Mouse (Mus musculus) frontal cortex, postnatal 36 days (tissue): ENCODE results near the gene Tm6sf2.
"Not testable (repeated sequence)": the region's sequence is repeated elsewhere in the genome, so short reads cannot be mapped to it uniquely, and the experiment has no call there.

Experiments used
- DNase-seq, 2 experiments: peaks; one replicate each; pipeline ENCODE4 v3.0.0; 2022; ENCODE audit warnings: low spot score in 2 of 2

The Tm6sf2 gene

DNA sequence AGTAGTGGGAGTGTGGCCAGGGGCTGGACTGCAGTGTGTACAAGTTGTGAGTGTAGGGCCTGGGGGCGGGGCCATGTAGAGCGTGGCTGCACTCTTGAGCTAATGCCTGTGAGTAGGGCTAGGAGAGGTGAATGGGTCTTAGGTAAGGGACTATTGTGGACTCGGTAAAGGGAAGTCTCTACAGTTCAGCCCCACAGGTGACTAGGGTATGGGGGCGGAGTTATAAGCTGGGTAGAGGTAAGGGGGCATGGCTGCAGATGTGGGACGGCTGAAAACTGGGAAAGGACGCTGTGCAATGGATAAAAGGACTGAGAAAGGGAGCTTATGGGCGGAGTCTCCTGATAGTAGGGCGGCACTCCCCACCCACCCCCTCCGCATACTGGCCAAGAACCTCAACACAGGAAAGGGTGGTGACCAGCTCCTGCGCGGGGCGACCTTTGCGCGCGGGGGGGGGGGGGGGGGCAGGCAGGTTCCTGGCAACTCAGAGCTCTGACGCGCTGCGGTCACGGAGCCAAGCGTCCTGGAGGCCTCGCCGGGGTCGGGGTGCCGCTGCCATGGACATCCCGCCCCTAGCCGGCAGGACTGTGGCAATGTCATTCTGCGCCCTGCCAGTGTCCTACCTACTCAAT is at the start of gene Tm6sf2:
TSS of gene Tm6sf2 (plus strand) at position 484 of the 629 bp plus-strand sequence.
- no peak for DNase-seq

GRCm38 (mm10) chr8:70023596-70023995 is 49.1 kb upstream of the Tm6sf2 start:
- DNase-seq, result no peak

DNA sequence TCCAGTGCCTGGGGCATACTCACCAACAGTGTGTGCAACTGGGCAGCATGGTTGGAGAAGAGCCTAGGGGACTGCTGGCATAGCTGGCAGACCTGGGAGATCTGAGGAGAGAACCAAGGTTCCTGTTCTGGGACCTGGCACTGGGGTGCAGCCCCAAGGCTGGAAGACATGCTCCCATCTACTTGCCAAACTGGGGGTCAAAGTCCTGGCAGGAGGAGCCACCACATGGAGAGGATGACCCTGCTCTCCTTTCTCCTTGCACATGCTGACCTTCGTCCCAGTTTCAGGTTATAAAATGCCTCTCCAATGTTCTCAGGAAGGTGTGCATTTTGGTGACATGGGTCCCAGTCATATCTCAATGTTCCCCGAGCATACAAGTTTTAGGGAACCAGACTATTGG is 46.6 kb upstream of the Tm6sf2 start:
- no peak for DNase-seq

DNA sequence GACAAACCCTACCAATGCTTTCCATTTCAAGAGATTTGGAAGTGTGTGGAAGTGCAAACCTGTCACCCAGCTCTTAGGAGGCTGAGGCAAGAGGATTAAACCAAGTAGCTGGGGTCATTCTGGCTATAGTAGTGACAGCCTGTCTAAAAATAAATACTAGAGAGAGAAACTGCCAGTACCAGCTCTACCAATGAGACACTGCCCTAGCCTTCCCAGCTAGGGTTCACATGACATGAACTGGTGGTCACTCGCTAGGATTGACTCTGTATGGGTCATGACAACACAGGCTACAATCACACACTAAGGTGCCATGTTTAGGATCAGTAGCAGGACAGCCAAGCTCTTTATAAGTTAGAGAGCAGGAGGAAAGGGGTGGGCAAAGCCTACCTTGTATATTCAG is 42.5 kb upstream of the Tm6sf2 start:
- no peak for DNase-seq

- DNase-seq, result no peak
Observed at GRCm38 (mm10) chr8:70037994-70038393, 34.7 kb upstream of the Tm6sf2 start.

GRCm38 (mm10) chr8:70041885-70042546 is 30.7 kb upstream of the Tm6sf2 start:
- no peak for DNase-seq

- DNase-seq, result peak; percentile 95 to 96
Observed at GRCm38 (mm10) chr8:70042583-70043455, 29.9 kb upstream of the Tm6sf2 start, which contains the start of the genes Mau2 and Sugp1. Gene Mau2 (minus strand): TSS chr8:70042734. Gene Sugp1 (plus strand): TSS chr8:70042813.

GRCm38 (mm10) chr8:70043996-70044395 is 28.7 kb upstream of the Tm6sf2 start:
- no peak for DNase-seq

- DNase-seq, result no peak
Observed at GRCm38 (mm10) chr8:70049662-70050061, 23.1 kb upstream of the Tm6sf2 start.

DNA sequence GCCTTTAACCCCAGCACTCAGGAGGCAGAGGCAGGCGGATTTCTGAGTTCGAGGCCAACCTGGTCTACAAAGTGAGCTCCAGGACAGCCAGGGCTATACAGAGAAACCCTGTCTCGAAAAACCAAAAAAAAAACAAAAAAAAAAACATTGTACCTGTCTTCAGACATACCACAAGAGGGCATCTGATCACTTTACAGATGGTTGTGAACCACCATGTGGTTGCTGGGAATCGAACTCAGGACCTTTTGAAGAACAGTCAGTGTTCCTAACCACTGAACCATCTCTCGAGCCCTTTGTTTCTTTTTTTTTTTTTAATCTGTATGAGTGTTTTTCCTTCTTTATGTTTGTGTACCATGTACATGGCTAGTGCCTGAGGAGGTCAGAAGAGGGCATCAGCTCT is 22.3 kb upstream of the Tm6sf2 start:
- not testable (repeated sequence) for DNase-seq

- no peak for DNase-seq
Observed at GRCm38 (mm10) chr8:70057721-70058120, 15.0 kb upstream of the Tm6sf2 start.

DNA sequence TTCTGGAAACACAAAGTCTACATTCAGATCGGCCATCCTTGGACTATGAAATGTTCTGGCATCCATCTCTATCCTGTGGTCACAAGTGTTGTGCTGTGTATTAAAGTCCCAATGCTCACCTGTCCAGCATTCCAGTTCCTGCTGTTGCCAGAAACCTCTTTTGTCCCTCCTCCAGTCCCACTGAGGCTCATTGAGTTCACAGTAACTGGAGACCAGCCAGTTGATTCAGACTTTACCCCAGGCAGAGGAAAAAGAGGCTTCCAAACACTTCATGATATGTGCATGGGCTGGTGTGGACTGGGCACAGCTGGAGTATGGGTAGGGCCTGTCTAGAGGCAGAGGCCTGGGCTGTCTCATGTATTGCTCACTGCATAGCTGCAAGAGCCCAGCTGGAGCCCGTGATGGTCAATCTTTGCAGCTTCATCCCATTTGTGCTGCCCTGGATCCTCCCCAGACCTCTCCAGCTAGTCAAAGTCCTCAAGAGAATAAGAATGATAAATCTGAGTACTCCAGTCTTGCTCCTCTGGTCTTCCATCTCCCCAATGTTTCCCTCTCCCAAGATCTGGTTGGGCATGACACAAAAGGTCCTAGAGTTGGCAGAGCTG is 786 bp upstream of the Tm6sf2 start:
- DNase-seq, result no peak

- DNase-seq, result no peak
Observed at GRCm38 (mm10) chr8:70073120-70073519, 396 bp downstream of the Tm6sf2 start.

GRCm38 (mm10) chr8:70073682-70074081 is 958 bp downstream of the Tm6sf2 start:
- no peak for DNase-seq

DNA sequence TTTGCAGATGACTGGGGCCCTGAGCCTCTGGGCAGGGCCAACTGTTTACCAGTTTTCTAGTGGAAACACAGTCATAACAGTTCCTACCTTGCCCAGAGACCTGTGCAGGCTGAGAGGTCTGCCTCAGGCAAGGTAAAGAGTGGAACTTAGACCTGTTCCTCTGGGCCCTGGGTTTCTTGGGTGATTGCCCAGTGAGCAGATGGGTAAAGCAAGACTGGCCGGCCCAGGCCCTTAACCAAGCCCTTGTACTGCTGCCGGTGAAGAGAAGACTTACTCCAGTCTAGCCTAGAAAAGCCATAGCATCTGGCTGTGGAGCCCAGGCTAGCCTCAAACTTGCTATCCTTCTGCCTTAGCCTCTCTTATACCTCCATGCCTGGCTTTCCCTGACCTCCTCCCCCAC is 9.3 kb downstream of the Tm6sf2 start:
- no peak for DNase-seq

DNA sequence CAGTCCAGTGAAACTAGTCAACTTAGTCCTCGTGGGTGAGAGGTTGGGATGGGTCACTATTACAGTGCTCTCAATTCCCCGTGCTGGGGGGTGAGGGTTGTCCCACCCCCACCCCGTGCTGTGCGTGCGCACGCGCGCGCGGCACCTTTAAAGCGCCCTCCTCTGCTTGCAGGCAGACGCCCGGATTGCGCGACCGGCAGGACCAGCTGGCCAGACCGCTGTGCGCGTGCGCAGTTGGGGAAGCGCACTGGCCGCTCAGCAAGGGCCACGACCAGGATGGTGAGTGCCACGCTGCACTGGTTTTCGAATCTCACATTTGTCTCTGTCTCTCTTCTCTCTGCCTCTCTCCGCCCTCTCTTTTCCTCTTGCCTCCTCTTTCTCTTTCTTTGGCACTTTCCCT is 10.6 kb downstream of the Tm6sf2 start, which contains the start of gene Hapln4:
TSS of gene Hapln4 (plus strand) at position 173 of the 400 bp plus-strand sequence.
- peak; percentile 67 to 74 for DNase-seq

DNA sequence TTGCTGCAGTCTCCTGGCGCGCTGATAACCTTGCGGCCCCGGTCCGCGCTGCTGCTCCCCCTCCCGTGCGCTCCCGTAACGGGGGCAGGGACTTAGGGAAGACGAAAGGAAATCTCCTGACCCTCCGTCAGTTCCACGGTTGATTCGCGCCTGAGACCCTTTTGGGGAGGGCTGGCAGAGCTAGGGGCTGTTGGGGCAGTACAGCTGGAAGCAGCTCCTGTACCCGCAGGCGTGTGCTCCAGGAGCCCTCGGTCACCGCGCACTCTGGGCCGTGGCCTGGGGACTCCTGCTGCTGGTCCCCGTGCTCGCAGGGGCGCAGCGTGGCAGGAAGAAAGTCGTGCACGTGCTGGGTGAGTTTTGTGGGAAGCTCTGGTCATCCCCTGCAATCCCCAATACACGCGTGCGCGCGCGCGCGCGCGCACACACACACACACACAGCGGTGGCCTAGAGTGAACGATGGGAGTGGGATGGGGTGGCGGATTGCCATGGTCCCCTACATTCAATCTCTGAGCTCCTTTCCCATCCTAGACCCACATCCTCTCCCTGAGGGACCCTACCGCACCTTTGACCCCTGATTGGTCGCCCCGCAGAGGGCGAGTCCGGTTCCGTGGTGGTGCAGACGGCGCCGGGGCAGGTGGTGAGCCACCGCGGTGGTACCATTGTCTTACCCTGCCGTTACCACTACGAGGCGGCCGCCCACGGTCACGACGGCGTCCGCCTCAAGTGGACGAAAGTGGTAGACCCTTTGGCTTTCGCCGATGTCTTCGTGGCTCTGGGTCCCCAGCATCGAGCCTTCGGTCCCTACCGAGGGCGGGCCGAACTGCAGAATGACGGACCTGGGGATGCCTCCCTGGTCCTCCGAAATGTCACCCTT is 11.7 kb downstream of the Tm6sf2 start:
- no peak for DNase-seq

DNA sequence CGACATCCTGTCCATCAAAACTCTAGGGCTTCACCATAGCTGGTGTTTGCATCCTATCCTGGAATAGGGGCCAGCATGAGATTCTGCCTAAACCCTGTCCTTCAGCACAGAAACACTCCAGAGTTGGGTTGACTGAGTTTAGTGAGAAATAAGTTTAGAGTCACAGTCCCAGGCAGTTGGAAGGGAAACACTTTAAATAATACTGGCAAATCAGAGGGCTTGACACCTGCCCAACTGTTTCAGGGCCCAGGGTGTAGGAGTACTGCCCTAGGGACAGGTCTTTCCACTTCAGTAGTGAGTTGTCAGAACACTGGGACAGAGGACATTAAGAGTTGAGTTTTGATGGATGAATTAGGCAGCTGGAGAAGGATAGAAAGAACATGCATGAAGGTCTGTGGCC is 13.4 kb downstream of the Tm6sf2 start:
- no peak for DNase-seq

- no peak for DNase-seq
Observed at GRCm38 (mm10) chr8:70087237-70087636, 14.5 kb downstream of the Tm6sf2 start.

DNA sequence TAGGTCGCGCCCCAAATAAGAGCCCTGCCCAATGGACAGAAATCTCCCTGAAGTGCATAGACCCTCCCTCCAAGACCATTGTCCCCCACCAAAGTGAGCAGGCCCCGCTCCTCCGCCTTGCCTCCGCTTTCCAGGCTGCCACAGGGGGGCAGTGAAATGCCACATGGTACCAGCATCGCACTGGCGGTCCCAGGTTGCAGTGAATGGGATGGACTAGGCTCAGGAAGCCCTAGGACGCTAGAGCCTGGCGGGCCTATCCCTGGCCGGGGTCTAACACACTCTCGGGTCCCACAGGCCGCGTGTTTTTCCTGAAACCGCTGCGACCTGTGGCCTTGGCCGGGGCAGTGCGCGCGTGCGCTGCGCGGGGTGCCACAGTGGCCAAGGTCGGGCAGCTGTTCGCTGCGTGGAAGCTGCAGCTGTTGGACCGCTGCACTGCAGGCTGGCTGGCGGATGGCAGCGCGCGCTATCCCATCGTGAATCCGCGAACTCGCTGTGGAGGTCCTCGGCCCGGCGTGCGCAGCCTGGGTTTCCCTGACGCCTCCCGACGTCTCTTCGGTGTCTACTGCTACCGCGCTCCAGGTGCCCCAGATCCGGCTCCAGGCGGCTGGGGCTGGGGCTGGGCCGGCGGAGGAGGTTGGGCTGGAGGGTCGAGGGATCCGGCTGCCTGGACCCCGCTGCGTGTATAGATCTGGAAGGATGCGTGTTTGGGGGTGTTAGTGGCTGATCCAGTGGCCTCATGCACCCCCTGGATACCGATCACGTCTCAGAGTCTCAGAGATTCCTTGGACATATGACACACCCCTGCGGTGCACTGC is 15.3 kb downstream of the Tm6sf2 start:
- peak; percentile 75 to 76 for DNase-seq
